17 mouse cellular contexts compared by ENCODE assay signal in the genomic region with DNA sequence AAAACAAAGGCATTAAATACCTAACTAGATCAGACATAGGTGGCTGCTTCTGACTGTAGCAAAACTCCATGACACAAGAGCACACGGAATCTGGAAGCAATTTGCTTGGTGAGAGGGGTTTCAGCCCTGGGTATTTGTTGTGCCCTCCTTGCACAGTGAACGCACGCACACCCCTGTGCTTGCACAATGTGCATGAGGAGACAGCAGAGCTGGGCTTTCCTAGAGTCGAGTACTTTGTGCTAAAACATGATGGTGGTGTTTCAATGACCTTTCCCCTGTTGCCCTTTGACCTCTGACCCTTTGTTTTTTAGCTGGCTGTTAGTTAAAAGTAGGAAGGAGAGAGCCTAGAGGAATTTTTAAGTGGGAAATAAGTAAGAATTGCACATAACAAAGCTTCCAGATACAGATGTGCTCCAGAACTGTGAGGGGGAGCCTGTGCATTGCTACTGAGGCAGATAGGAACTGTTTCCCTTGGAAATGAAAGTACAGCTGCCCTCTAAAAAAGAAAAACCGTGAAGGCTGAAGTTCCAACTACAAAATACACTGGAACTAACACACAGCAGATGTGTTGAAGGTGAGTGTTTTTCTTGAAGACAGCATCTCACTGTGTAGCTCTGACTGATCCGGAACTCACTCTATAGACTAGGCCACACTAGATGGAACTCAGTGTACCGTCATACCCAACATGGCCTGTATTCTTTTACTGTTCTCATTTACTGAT.
DNase-seq lines count a peak whose midpoint lies in the region; TF ChIP-seq lines count a peak whose summit lies in the region.
"Had no signal": no experiment of that assay in that cellular context is flagged by ENCODE, and none has a peak within 500 bp of the region (broad histone marks: within the 10 kb centered on the region; RNA-seq: fewer than 3 reads in every experiment).

No protein-coding gene starts in this region.

- no peak overlapping the region for H3K27ac ChIP-seq in kidney, adult 2 months (ENCODE audit: insufficient read depth, low read depth, low read length)
- peak overlapping the region; percentile 86 for H3K27ac ChIP-seq in limb, embryonic 10.5 days
- H3K27ac ChIP-seq: hindbrain, embryonic 12.5 days; midbrain, embryonic 12.5 days had no signal

- H3K4me3 ChIP-seq in kidney, adult 2 months (ENCODE audit: insufficient read depth, low read depth, low read length) = no peak overlapping the region
- no peak overlapping the region for H3K4me3 ChIP-seq in E14TG2a.4 (replicated peaks; ENCODE audit: low read length)
- H3K4me3 ChIP-seq in limb, embryonic 10.5 days = no peak overlapping the region
- H3K4me3 ChIP-seq: hindbrain, embryonic 12.5 days; midbrain, embryonic 12.5 days had no signal

- H3K27me3 ChIP-seq in kidney, adult 2 months (replicated peaks; ENCODE audit: control insufficient read depth, insufficient read depth, low read length) = no peaks in the 10 kb centered on the region
- no peaks in the 10 kb centered on the region for H3K27me3 ChIP-seq in E14TG2a.4 (ENCODE audit: insufficient read depth, low read length)
- no peaks in the 10 kb centered on the region for H3K27me3 ChIP-seq in limb, embryonic 10.5 days (ENCODE audit: low read depth, poor library complexity, severe bottlenecking)
- H3K27me3 ChIP-seq: hindbrain, embryonic 12.5 days had no signal

- 74% methylated on average over 7 of the region's 7 CpGs for WGBS in kidney, adult 2 months
- WGBS in limb, embryonic 10.5 days = 46% methylated on average over 7 of the region's 7 CpGs

- TF ChIP-seq CTCF in kidney, adult 2 months (conservative IDR thresholded peaks at IDR 0.05; ENCODE audit: insufficient read depth, insufficient read length, low read depth, low read length) = no peak
- 0 out of 2 replicates have a peak, but pooled peaks have one; percentile 0 for TF ChIP-seq CTCF in E14TG2a.4 (conservative IDR thresholded peaks at IDR 0.05; ENCODE audit: low read length)

- no peak for TF ChIP-seq POLR2A in kidney, adult 2 months (IDR thresholded peaks at IDR 0.05; ENCODE audit: low read depth, low read length)

- DNase-seq in kidney, adult 2 months = peak; percentile 51
- DNase-seq in kidney, postnatal 4 days = no peak
- DNase-seq in embryo, embryonic 11 days = peak; percentile 63
- DNase-seq in limb, embryonic 10.5 days (ENCODE audit: low spot score) = no peak
- DNase-seq in urinary bladder, postnatal 4 days (ENCODE audit: low spot score in 2 of 2) = no peak
- no peak for DNase-seq in left cerebral cortex, postnatal 36 days (ENCODE audit: low spot score in 2 of 2)
- no peak for DNase-seq in thymus, postnatal 4 days
- DNase-seq: adrenal gland, adult 2 months; B cell, adult 2 months; cerebellum, adult 11-12 months; gastrocnemius, postnatal 25 days; lung, adult 2 months; lung, postnatal 4 days; thymus, postnatal 25 days had no signal

- intact Hi-C loops in left cerebral cortex, postnatal 36 days (cut with DNase I) = loop anchor here (2.0 kb wide), 1 partner anchor 145 kb away; no protein-coding TSS in a partner anchor

- no peaks in the 10 kb centered on the region for H3K4me1 ChIP-seq in kidney, adult 2 months (ENCODE audit: control insufficient read depth, insufficient read depth, low read length)
- H3K4me1 ChIP-seq in E14TG2a.4 (replicated peaks; ENCODE audit: low read depth, low read length) = peaks cover 39% of the 10 kb centered on the region
- H3K4me1 ChIP-seq in limb, embryonic 10.5 days = peaks cover 84% of the 10 kb centered on the region

- H3K9me3 ChIP-seq in E14TG2a.4 (ENCODE audit: low read length) = no peaks in the 10 kb centered on the region
- no peaks in the 10 kb centered on the region for H3K9me3 ChIP-seq in limb, embryonic 10.5 days (replicated peaks)
- H3K9me3 ChIP-seq: hindbrain, embryonic 12.5 days; midbrain, embryonic 12.5 days had no signal

- no peaks in the 10 kb centered on the region for H3K36me3 ChIP-seq in kidney, adult 2 months (ENCODE audit: control insufficient read depth, insufficient read depth, low read length)
- peaks cover 22% of the 10 kb centered on the region for H3K36me3 ChIP-seq in E14TG2a.4 (ENCODE audit: insufficient read depth, low read length)
- no peaks in the 10 kb centered on the region for H3K36me3 ChIP-seq in limb, embryonic 10.5 days
- H3K36me3 ChIP-seq: hindbrain, embryonic 12.5 days had no signal

Comparison
In these comparisons a context has a peak if more than half of its experiments do, and no peak if none do; other contexts are left out.
1. DNase-seq: peak in kidney, adult 2 months (single experiment) and embryo, embryonic 11 days (single experiment); none in kidney, postnatal 4 days (0 of 2), limb, embryonic 10.5 days (single experiment), urinary bladder, postnatal 4 days (0 of 2), left cerebral cortex, postnatal 36 days (0 of 2) and thymus, postnatal 4 days (single experiment).